8 mouse cellular contexts compared by ENCODE assay signal in genomic region chr3:97680631-97681320, GRCm38 (mm10). TPM values are rescaled to one million over a fixed set of nuclear protein-coding genes. Genes with fewer than 3 reads are reported as not detected.
DNase-seq lines count a peak whose midpoint lies in the region; ATAC-seq and TF ChIP-seq lines count a peak whose summit lies in the region.

No protein-coding gene starts in this region.

- ATAC-seq in kidney, embryonic 14.5 days (ENCODE audit: low FRiP score, low TSS enrichment): peak; percentile 74
- peak; percentile 66 for ATAC-seq in midbrain, postnatal 0 days (ENCODE audit: low FRiP score)

- H3K27ac ChIP-seq in embryonic fibroblast, embryonic 13.5 days (ENCODE audit: insufficient read depth, low read length): peak overlapping the region; percentile 3; the same call in 1 of the 2 replicates
- H3K27ac ChIP-seq in heart, embryonic 10.5 days: peak overlapping the region; percentile 73
- H3K27ac ChIP-seq in kidney, embryonic 14.5 days (ENCODE audit: low read depth, low read length): no peak overlapping the region
- peak overlapping the region; percentile 47; the same call in 1 of the 2 replicates for H3K27ac ChIP-seq in midbrain, postnatal 0 days (ENCODE audit: low read depth, low read length)

- no peaks in the 10 kb centered on the region for H3K36me3 ChIP-seq in C2C12 (ENCODE audit: control insufficient read depth, insufficient read depth)
- H3K36me3 ChIP-seq in heart, embryonic 10.5 days: no peaks in the 10 kb centered on the region
- H3K36me3 ChIP-seq in kidney, embryonic 14.5 days (ENCODE audit: control insufficient read depth, insufficient read depth, low read length): no peaks in the 10 kb centered on the region
- H3K36me3 ChIP-seq in midbrain, postnatal 0 days (ENCODE audit: insufficient read depth, low read length): no peaks in the 10 kb centered on the region

- 2% methylated on average over 28 of the region's 28 CpGs for WGBS in heart, embryonic 10.5 days
- WGBS in kidney, embryonic 14.5 days: 1% methylated on average over 28 of the region's 28 CpGs
- 3% methylated on average over 28 of the region's 28 CpGs for WGBS in midbrain, postnatal 0 days

- H3K9ac ChIP-seq in kidney, embryonic 14.5 days (ENCODE audit: low read depth, low read length): no peak overlapping the region; the same call in 1 of the 2 replicates
- H3K9ac ChIP-seq in midbrain, postnatal 0 days (replicated peaks; ENCODE audit: low read length, poor library complexity, severe bottlenecking): peak overlapping the region; percentile 47

- H3K4me2 ChIP-seq in kidney, embryonic 14.5 days (replicated peaks; ENCODE audit: low read depth, low read length): peak overlapping the region; percentile 84
- peak overlapping the region; percentile 61 for H3K4me2 ChIP-seq in midbrain, postnatal 0 days (ENCODE audit: low read depth, low read length, poor library complexity, severe bottlenecking)

- peak; percentile 83 for DNase-seq in brain, adult 2 months (ENCODE audit: low read depth, low spot score)
- DNase-seq in heart, embryonic 10.5 days (ENCODE audit: low spot score): peak; percentile 88
- DNase-seq in liver: peak; percentile 80
- peak; percentile 64 for DNase-seq in midbrain, postnatal 0 days (ENCODE audit: low spot score)
- peak; percentile 66 to 79 for DNase-seq in spleen, postnatal 14 days (ENCODE audit: low spot score in 2 of 2)

- H3K4me1 ChIP-seq in embryonic fibroblast, embryonic 13.5 days (ENCODE audit: control insufficient read depth, insufficient read depth, low read length): peaks cover 5% of the 10 kb centered on the region; the same call in 1 of the 2 replicates
- peaks cover 28% of the 10 kb centered on the region for H3K4me1 ChIP-seq in heart, embryonic 10.5 days
- H3K4me1 ChIP-seq in kidney, embryonic 14.5 days (ENCODE audit: control insufficient read depth, insufficient read depth, low read length): peaks cover 8% of the 10 kb centered on the region; the same call in 1 of the 2 replicates
- H3K4me1 ChIP-seq in midbrain, postnatal 0 days (ENCODE audit: insufficient read depth, low read length): peaks cover 9% of the 10 kb centered on the region; the same call in 1 of the 2 replicates

- peak overlapping the region; percentile 15 for H3K4me3 ChIP-seq in C2C12 (ENCODE audit: insufficient read depth, poor library complexity, severe bottlenecking)
- peak overlapping the region; percentile 17 for H3K4me3 ChIP-seq in embryonic fibroblast, embryonic 13.5 days (ENCODE audit: insufficient read depth, low read length)
- H3K4me3 ChIP-seq in heart, embryonic 10.5 days: peak overlapping the region; percentile 63
- H3K4me3 ChIP-seq in kidney, embryonic 14.5 days (ENCODE audit: low read length): peak overlapping the region; percentile 41
- H3K4me3 ChIP-seq in midbrain, postnatal 0 days (ENCODE audit: low read depth, low read length): peak overlapping the region; percentile 37

- no peaks in the 10 kb centered on the region for H3K27me3 ChIP-seq in C2C12 (ENCODE audit: control insufficient read depth, insufficient read depth, insufficient read length)
- no peaks in the 10 kb centered on the region for H3K27me3 ChIP-seq in heart, embryonic 10.5 days (ENCODE audit: insufficient read depth, poor library complexity, severe bottlenecking)
- no peaks in the 10 kb centered on the region for H3K27me3 ChIP-seq in kidney, embryonic 14.5 days (ENCODE audit: control insufficient read depth, insufficient read depth, low read length)
- no peaks in the 10 kb centered on the region for H3K27me3 ChIP-seq in midbrain, postnatal 0 days (ENCODE audit: insufficient read depth, low read length)

- no peak for TF ChIP-seq POLR2A in embryonic fibroblast, embryonic 13.5 days (IDR thresholded peaks at IDR 0.05; ENCODE audit: low read depth, low read length)

- peak; percentile 72 for TF ChIP-seq CTCF in C2C12 (IDR thresholded peaks at IDR 0.05; ENCODE audit: control insufficient read depth, insufficient read depth, insufficient read length)
- peak; percentile 79 for TF ChIP-seq CTCF in embryonic fibroblast, embryonic 13.5 days (IDR thresholded peaks at IDR 0.05; ENCODE audit: borderline replicate concordance, insufficient read depth, low read length)
- TF ChIP-seq CTCF in midbrain, postnatal 0 days (IDR thresholded peaks at IDR 0.05): peak; percentile 81

- no peaks in the 10 kb centered on the region for H3K79me2 ChIP-seq in C2C12 (ENCODE audit: control insufficient read depth, insufficient read depth)

- H3ac ChIP-seq in C2C12 (ENCODE audit: control insufficient read depth, insufficient read length, low read depth): peak overlapping the region; percentile 18

- H3K79me3 ChIP-seq in C2C12 (ENCODE audit: low read depth): no peaks in the 10 kb centered on the region

- no peaks in the 10 kb centered on the region for H3K9me3 ChIP-seq in heart, embryonic 10.5 days
- H3K9me3 ChIP-seq in kidney, embryonic 14.5 days (ENCODE audit: control insufficient read depth, low read length): no peaks in the 10 kb centered on the region
- H3K9me3 ChIP-seq in midbrain, postnatal 0 days (ENCODE audit: low read length): no peaks in the 10 kb centered on the region

TF ChIP-seq in C2C12, 6 proteins besides CTCF, POLR2A, EP300 and RAD21:
- TF ChIP-seq MYOG (IDR thresholded peaks at IDR 0.05; ENCODE audit: control insufficient read depth, extremely low read depth, insufficient read length) (no peak), CEBPB (IDR thresholded peaks at IDR 0.05; ENCODE audit: low read depth) (peak; percentile 39)

RNA-seq across cellular contexts. Expression of gene Gm17651, which starts 6.3 kb away (rescaled TPM):
- polyA plus RNA-seq in C2C12 (2012; fragmentation: generic; extraction: Trizol): not detected
- polyA plus RNA-seq in embryonic fibroblast, embryonic 13.5 days (2011; ENCODE audit: insufficient read length, low read depth, missing spikeins): not detected in 2 replicates
- polyA plus RNA-seq in heart, embryonic 10.5 days (2016; fragmentation: Nextera tagmentation; extraction: Ambion mirVana): not detected in 2 replicates
- not detected in 2 replicates for polyA plus RNA-seq in kidney, embryonic 14.5 days (2014; fragmentation: Nextera tagmentation; extraction: Ambion mirVana)
- not detected in 2 replicates for total RNA-seq in midbrain, postnatal 0 days (2014; rRNA removed)
- polyA plus RNA-seq in midbrain, postnatal 0 days (2015; fragmentation: Nextera tagmentation; extraction: Ambion mirVana): not detected in 2 replicates

RNA-seq across cellular contexts. Expression of gene Prkab2, which starts 22.8 kb away (rescaled TPM):
- polyA plus RNA-seq in C2C12 (2012; fragmentation: generic; extraction: Trizol): 5.6 TPM
- polyA plus RNA-seq in embryonic fibroblast, embryonic 13.5 days (2011; ENCODE audit: insufficient read length, low read depth, missing spikeins): 23.8 and 30.2 TPM in 2 replicates
- 16.2 and 25.6 TPM in 2 replicates for polyA plus RNA-seq in heart, embryonic 10.5 days (2016; fragmentation: Nextera tagmentation; extraction: Ambion mirVana)
- polyA plus RNA-seq in kidney, embryonic 14.5 days (2014; fragmentation: Nextera tagmentation; extraction: Ambion mirVana): 3.1 and 4.6 TPM in 2 replicates
- 30.4 and 33.1 TPM in 2 replicates for total RNA-seq in midbrain, postnatal 0 days (2014; rRNA removed)
- 17.6 and 18.1 TPM in 2 replicates for polyA plus RNA-seq in midbrain, postnatal 0 days (2015; fragmentation: Nextera tagmentation; extraction: Ambion mirVana)

RNA-seq across cellular contexts. Expression of gene Fmo5, which starts 52.2 kb away (rescaled TPM):
- 0.12 TPM for polyA plus RNA-seq in C2C12 (2012; fragmentation: generic; extraction: Trizol)
- polyA plus RNA-seq in embryonic fibroblast, embryonic 13.5 days (2011; ENCODE audit: insufficient read length, low read depth, missing spikeins): 1.5 and 2.3 TPM in 2 replicates
- polyA plus RNA-seq in heart, embryonic 10.5 days (2016; fragmentation: Nextera tagmentation; extraction: Ambion mirVana): 1.9 and 3.2 TPM in 2 replicates
- 0.71 and 1.8 TPM in 2 replicates for polyA plus RNA-seq in kidney, embryonic 14.5 days (2014; fragmentation: Nextera tagmentation; extraction: Ambion mirVana)
- total RNA-seq in midbrain, postnatal 0 days (2014; rRNA removed): 0.38 and 0.71 TPM in 2 replicates
- polyA plus RNA-seq in midbrain, postnatal 0 days (2015; fragmentation: Nextera tagmentation; extraction: Ambion mirVana): 0.60 and 0.75 TPM in 2 replicates
